Mouse (Mus musculus): Measurements from ENCODE around the gene Lag3.

Gene Lag3

DNA sequence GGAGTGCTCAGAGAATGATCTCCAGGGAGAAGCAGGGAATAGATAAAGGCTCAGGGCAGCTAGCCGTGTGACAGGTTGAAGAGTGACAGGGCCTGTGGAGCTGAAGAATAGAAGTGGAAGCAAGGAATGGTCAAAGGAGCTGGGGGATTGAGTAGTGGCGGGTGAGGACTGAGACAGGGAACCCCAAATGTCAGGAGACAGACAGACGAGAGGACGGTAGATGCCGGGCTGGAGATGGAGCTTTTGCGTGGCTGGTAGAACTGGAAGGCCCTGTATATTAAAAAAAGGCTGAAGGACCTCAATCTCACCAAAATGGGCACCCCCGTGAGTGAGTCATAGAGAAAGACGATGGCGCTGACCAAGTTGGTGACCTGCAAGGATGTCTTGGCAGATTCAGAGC, 51.0 kb downstream of the Lag3 start:
- DNase-seq (ENCODE audit: low read depth, low spot score), result no peak

DNA sequence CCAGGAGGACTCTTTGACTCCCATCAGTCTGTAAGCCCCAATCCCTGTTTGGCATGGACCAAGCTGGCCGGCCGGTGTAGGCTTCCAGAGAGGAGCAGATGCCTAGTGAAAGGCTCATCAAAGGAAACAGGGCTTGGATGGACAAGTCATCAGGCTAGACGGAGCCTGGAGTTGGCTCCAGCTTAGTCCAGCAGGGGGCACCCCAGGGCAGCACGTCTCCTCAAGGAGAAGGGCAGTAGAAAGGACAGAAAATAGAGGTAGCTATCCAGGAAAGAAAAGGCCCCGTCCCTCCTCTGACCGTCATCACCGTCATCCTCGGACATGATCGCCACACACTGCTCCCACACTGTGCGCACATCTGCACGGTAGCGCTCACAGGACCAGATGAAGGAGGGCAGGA, 51.8 kb downstream of the Lag3 start:
- peak; percentile 93 for DNase-seq (ENCODE audit: low read depth, low spot score)

DNA sequence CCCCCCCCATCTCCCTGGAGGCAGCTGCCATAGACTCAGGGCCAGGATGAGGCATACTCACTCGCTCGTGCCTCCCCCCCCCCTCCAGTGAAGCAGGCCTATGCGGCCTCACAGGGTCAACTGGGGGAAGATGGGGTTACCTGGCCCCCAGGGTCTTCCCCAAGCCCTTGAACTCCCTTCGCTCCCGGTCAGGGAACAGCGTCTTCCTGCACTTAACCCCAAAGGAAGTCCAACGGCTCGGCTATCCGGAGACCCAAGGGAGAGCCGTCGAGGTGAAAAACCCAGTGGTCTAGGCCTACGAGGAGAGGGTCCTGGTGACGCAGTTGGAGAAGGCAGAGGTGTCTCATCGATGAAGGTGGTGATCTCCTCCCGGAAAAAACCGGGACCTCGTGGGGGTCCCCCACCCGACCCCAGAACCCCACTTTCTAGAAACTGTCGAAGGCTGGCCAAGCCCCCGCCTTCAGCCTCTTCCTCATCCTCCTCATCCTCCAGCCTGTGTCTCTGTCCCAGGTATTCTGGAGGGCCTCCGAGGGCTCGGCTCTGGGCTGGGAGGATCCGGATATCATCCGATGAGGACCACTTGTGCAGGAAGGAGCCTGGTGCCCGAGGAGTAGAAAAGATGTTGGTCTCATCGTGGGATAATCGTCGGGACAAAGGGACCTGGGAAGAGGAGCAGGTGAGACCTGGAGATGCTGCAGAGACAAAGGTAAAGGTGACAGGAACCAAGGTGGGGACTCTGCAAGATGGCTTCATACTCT, 52.8 kb downstream of the Lag3 start:
- DNase-seq (ENCODE audit: low read depth, low spot score), result no peak

DNA sequence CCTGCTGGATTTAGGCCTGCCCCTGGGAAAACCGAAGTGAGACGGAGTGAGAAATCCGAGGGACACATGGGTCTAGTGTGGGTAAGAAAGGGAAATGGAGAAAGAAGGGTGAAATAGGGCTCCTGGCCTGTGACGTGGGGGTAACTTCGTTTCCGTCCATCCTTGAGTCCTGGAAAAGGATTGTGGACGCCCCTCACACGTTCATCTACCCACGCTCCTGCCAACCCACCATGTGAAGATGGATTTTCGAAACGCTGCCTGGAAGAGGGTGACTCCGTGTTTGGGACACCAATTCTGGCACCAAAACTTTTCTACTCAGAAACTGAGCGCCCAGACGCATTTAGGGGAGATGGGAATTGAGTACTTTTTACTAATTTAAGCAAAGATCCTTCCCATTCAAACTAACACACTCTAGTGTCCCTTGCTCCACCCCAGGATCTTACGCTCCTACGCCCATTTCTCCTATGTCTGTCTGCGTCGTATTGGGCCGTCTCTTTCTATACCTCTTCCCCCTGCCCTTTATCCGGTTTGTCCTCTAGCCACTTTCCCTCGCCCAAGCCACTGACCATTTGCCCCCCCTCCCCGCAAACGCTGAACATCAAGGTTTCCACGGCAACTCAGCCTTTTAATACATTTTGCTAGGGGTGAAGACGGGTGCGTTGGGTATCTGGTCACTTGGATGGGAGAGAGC, 53.5 kb downstream of the Lag3 start:
- no peak for DNase-seq (ENCODE audit: low read depth, low spot score)

DNA sequence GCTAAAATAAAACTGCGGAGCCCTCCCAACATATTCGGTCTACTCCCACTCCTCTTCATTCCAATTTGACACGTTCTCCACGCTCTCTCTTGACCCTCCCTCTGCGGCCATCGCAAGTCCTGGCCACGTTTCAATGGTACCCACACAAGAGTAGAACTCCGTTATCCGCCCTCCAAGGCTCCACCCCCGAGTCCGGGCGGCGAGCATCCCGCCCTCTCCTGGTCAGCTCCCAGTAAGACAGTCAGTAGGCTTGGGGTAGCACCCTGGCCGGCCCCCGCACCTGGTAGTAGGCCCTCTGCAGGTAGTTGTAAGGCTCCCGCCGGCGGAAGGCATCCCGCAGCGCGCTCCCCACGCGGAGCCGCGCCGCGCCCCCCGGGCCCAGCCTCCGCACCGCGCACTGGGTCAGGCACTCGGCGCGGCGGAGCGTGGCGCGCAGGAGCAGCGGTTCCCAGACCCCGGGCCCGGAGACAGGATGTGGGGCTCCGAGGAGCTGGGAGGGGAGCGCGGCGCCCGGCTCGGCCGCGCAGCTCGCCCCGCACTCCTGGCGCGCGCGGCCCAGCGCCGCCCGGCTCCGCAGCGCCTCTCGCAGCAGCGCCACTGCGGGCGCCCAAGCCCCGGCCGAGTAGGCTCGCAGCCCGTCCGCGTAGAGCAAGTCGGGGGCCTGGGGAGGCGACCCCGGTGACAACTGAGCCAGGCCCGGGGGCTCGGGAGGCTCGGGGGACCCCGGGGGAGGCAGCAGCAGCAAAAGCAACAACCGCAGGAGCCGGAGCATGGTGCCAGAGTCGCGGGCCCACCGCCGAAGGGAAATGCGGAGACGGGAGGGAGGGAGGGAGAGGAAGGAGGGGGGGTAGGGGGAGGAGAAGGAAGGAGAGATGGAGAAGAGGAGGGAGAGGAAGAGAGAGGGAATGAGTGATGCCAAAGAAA, 54.3 kb downstream of the Lag3 start, which contains the start of gene P3h3:
TSS of gene P3h3 (minus strand) at position 837 of the 924 bp plus-strand sequence.
- peak; percentile 94 for DNase-seq (ENCODE audit: low read depth, low spot score)

DNA sequence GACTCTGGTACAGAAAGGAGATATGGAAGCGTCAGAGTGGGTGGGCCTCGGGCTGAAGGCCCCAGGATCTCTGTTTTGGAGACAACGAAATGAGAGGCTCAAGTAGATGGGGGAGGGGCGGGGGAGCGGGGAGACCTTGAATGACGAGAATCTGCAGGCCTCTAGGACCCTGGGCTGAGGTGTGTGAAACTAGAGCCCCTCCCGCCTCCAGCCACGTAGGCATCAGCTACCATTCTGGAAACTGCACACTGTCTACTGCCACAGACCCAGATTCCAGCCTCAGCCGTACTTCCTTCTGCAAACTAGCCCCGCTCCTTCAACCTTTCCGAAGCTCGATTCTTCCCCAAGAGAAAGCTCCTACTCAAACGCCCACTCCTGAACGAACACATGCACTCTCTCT, 55.2 kb downstream of the Lag3 start:
- peak; percentile 85 for DNase-seq (ENCODE audit: low read depth, low spot score)

DNA sequence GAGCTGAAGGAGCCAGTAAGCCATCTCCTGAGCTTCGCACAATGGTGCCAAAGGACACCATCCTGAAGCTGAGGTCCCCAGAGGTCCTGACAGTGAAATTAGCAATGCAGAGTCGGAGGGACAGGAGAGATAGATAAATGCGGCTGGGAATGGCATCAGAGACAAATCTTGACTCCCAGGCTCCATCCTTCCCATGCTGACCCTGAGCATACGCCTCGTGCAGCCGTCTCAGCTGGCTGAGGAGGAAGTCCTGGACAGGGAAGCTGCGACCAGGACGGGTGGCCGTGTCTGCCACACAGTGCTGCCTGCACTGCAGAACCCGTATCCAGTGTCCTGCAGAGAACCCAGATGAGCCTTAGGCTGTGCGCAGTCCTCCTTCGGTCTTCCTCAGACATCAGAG, 56.9 kb downstream of the Lag3 start:
- DNase-seq (ENCODE audit: low read depth, low spot score), result no peak

Measured in brain, adult 2 months (tissue).